Mouse (Mus musculus) spleen, adult 2 months (tissue): ENCODE measurements around the gene Antxr1. TPM values are rescaled to one million over a fixed set of nuclear protein-coding genes. Genes with fewer than 3 reads are reported as not detected.

Experiments used
- DNase-seq, 2 experiments: peaks; one replicate each; pipeline versions ENCODE4 v3.0.0 to v3.0.0-alpha.2; 2012 to 2021; ENCODE audit warnings: low spot score in 2 of 2, low read depth in 1 of 2
- H3K27ac ChIP-seq: fragments of 200-500 bp; 2 replicates; pipeline ENCODE4 v1.5.1; 2012; ENCODE audit warnings: low read length, inconsistent platforms; ENCODE audit not compliant: insufficient read depth
- H3K27me3 ChIP-seq: fragments of 200-500 bp; 2 replicates; pipeline ENCODE4 v1.6.1; 2012; ENCODE audit warnings: mild to moderate bottlenecking, moderate library complexity, low read length, inconsistent platforms; ENCODE audit not compliant: control insufficient read depth, insufficient read depth
- H3K36me3 ChIP-seq: fragments of 200-500 bp; 2 replicates; pipeline ENCODE4 v1.6.1; 2012; ENCODE audit warnings: mild to moderate bottlenecking, low read length, inconsistent platforms; ENCODE audit not compliant: control insufficient read depth, insufficient read depth
- H3K4me1 ChIP-seq: fragments of 200-500 bp; 2 replicates; pipeline ENCODE4 v1.6.1; 2011; ENCODE audit warnings: inconsistent platforms; ENCODE audit not compliant: control insufficient read depth, insufficient read depth, insufficient read length
- H3K4me3 ChIP-seq: fragments of 200-500 bp; 2 replicates; pipeline ENCODE4 v1.5.1; 2011; ENCODE audit warnings: mild to moderate bottlenecking, inconsistent platforms; ENCODE audit not compliant: insufficient read depth, insufficient read length; ENCODE audit errors: extremely low read depth
- CTCF ChIP-seq: fragments of 200-500 bp; IDR thresholded peaks from 2 replicates; pipeline ENCODE4 v1.5.1; 2011; ENCODE audit warnings: mild to moderate bottlenecking, inconsistent platforms; ENCODE audit not compliant: insufficient read depth, insufficient read length, insufficient replicate concordance; ENCODE audit errors: extremely low read depth
- POLR2A ChIP-seq: fragments of 200-500 bp; IDR thresholded peaks from 2 replicates; pipeline ENCODE4 v1.6.1; 2011; ENCODE audit warnings: low read depth, low read length, inconsistent platforms
- WGBS: fragments of 180-500 bp; shearing (Covaris S2); methylation state at CpG from one replicate; pipeline ENCODE4 v1.1.7; 2018; 5-methylcytosine and 5-hydroxymethylcytosine counted together
- polyA plus RNA-seq: library from polyadenylated mRNA; depleted of rRNA; stranded (reverse); fragments of >200 nt; gene quantifications from 2 replicates; pipeline ENCODE4 v1.2.3, GENCODE M21; 2012

Antxr1 gene
- polyA plus RNA-seq, 1 experiment = 4.2 TPM

DNA sequence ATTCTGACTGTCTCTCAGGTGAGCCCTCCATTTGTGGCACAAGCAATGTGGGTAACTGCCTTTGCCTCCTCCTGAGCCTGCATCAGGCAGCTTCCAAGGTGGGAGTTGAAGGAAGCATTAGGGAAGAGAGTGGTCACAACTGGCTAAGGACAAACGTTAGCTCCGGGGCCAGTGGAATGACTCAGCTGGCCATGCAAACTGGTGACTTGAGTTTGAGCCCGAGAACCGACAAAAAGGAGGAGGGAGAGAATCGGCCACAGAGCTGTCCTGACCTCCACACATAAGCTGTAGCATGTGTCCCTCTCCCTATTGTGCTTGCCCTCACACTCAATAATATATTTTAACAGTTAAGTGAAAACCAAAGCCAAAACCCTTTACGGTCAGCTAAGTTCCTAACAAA is 152.9 kb downstream of the Antxr1 start:
- no peak for DNase-seq
- Histone ChIP-seq H3K36me3 (no peaks in the 10 kb centered on the region), H3K27me3 (no peaks in the 10 kb centered on the region), H3K27ac (no peak overlapping the region), H3K4me3 (no peak overlapping the region), H3K4me1 (no peaks in the 10 kb centered on the region)
- 84% methylated on average over 6 of the region's 6 CpGs for WGBS
- TF ChIP-seq POLR2A (no peak), CTCF (no peak)

DNA sequence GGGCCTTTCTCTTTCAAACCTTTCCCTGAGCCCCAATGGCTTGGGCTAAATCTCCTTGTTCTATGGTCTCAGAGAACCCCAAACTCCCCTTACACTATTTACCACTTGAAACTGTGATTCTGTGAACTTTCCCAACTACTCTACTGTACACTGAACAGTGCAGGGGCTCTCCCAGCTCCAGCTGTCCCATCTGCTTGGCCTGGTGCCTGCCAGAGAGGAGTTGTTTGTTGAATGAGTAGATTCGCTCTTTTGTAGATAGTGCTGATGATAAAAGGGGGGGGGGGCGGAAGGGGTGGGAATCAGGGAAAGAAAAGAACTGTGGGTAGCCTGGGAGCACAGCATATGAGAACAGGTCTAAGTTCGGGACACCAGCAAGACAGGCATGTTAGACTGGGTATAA is 164.2 kb downstream of the Antxr1 start:
- WGBS = 89% methylated on average over 3 of the region's 3 CpGs
- Histone ChIP-seq H3K4me3 (no peak overlapping the region), H3K4me1 (no peaks in the 10 kb centered on the region), H3K27ac (no peak overlapping the region), H3K36me3 (no peaks in the 10 kb centered on the region), H3K27me3 (no peaks in the 10 kb centered on the region)
- no peak for DNase-seq
- no peak for TF ChIP-seq CTCF

DNA sequence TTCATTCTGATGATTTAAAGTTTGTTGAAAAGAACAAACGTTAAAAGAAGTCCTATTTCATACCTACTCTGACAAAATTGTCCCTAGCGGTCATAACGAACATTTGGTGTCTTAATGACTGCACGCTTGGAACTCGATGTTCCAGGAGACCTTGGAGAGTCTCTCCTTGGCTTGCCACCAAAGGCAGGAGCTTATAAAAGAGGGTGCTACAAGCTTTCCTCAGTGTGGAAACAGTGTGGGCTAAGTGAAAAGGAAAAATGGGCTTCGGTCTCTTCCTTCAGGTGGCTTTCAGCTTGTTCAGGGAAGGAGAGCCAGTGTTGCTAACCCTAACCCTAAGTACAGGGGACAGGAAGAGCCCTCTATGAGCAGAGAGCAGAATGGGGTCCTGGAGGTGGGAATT is 164.7 kb downstream of the Antxr1 start:
- Histone ChIP-seq H3K4me1 (no peaks in the 10 kb centered on the region), H3K27ac (no peak overlapping the region), H3K4me3 (no peak overlapping the region), H3K36me3 (no peaks in the 10 kb centered on the region), H3K27me3 (no peaks in the 10 kb centered on the region)
- no peak for TF ChIP-seq POLR2A
- 89% methylated on average over 6 of the region's 6 CpGs for WGBS
- no peak for DNase-seq

DNA sequence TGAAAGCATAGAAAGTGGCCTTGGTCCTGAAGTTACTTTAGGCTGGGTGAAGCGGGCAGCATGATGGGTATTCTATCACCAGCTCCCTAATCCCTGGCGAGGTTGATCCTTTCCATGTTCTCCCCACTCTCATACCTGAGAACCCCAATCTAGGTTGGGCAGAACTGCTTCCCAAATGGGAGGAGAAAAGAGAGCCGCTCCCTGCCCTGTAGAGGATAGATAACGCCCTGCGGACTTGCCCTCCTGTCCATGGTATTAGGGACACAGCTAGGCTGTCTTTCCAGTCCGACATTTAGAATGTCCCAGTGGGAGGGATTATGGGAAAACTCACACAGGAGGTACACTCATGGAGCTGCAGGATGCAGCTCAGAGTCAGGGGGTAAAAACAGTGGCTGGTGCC is 165.3 kb downstream of the Antxr1 start:
- TF ChIP-seq POLR2A = no peak
- Histone ChIP-seq H3K27ac (no peak overlapping the region), H3K4me1 (no peaks in the 10 kb centered on the region), H3K4me3 (no peak overlapping the region), H3K27me3 (no peaks in the 10 kb centered on the region), H3K36me3 (no peaks in the 10 kb centered on the region)
- WGBS = 94% methylated on average over 6 of the region's 6 CpGs
- no peak for DNase-seq

DNA sequence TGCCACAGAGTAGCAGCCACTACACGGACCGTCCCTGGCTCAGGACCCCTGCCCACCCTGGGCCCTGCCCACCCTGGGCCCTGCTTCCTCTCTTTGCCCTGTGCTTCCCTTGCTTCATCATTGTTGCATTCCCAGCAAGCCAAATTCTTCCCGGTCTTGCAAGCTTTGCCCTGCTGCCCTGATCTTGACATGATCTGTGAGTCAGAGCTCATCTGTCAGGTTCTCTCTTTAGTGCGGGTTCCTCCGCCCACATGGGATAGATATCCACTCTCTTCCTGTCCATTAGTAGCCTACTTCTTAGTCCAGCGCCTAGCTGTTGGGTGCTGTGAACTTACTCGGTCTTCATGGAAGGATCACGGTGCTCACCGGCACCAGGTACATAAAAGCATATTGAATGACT is 167.6 kb downstream of the Antxr1 start:
- no peaks in the 10 kb centered on the region for H3K36me3 ChIP-seq
- H3K27me3 ChIP-seq = no peaks in the 10 kb centered on the region
- TF ChIP-seq POLR2A = no peak
- no peak for TF ChIP-seq CTCF
- DNase-seq = no peak
- WGBS = 90% methylated on average over 9 of the region's 9 CpGs
- H3K4me1 ChIP-seq = no peaks in the 10 kb centered on the region
- H3K4me3 ChIP-seq = no peak overlapping the region
- H3K27ac ChIP-seq = no peak overlapping the region

DNA sequence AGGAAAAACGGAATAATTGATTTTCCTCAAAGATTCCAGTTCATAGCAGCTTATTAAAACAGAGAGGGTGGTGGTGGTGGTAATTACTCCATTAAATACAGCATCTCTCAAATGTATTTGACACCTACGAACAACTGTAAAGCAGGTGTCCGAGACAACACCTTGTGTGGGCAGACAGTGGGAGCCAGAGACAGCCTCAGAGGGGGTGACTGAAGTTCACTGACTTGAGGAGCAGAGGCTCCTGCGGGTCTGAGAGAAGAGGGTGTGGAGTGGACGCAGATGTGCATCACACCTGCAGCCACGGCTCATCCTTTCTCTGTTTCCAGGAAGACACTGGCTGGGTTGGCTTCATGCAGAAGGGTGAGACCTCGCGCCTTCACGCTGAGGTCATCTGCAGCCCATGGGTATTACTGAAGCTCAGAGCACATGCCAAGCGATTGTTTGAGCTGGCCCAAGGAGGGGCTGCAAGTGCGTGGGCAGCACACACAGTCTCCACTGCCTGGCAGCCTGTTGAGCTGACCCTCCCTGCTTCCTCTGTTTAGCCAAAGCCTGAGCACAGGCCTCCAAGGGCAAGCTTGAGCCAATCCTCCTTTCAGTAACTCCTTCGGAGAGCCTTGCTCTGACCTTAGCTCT is 168.8 kb downstream of the Antxr1 start:
- DNase-seq = no peak
- no peak overlapping the region for H3K4me3 ChIP-seq
- no peaks in the 10 kb centered on the region for H3K27me3 ChIP-seq
- H3K4me1 ChIP-seq = no peaks in the 10 kb centered on the region
- 78% methylated on average over 12 of the region's 12 CpGs for WGBS
- H3K36me3 ChIP-seq = no peaks in the 10 kb centered on the region
- TF ChIP-seq POLR2A (no peak), CTCF (no peak)
- H3K27ac ChIP-seq = no peak overlapping the region

DNA sequence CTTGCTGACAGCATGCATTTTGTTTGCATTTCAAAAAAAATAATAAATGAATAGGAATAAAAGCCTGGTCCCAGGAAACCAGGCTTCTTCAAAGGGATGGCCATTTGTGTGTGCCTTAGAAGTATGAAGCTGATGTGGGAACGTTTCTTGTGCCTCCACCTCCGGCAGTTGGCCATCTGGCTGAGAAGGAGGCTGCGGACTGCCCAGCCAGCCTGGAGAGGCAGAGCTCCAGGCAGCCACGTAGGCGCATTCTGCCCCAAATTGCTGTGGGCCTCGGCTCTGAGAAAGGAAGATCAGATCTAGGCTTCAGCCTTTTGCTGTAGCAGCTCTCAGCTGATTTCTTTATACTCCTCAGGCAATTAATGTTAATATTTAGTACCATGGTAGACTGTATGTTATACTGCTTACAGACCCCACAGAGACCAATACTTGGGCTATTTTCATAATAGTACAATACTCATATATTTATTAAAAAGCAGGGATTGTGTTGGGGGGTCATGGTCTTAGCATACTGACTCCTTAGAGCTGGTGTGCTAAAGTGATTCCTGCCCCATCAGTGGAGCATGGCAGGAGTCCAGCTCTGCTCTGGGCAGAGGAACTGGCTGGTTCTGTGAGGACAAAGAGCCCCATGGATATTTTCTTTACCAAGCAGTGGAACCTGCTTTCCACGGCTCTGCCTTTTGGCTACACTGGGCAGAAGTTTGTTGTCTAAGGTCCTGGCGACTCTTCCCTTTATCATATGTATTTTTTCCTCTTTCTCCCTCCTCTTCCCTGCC is 169.9 kb downstream of the Antxr1 start:
- no peak for DNase-seq
- Histone ChIP-seq H3K27me3 (no peaks in the 10 kb centered on the region), H3K36me3 (no peaks in the 10 kb centered on the region), H3K4me1 (no peaks in the 10 kb centered on the region; the same call in 1 of the 2 replicates), H3K27ac (no peak overlapping the region), H3K4me3 (no peak overlapping the region)
- 88% methylated on average over 8 of the region's 8 CpGs for WGBS
- no peak for TF ChIP-seq POLR2A
- TF ChIP-seq CTCF = no peak
